Mouse (Mus musculus): ENCODE data around the gene Dcst2. TPM values are rescaled to one million over a fixed set of nuclear protein-coding genes. Genes with fewer than 3 reads are reported as not detected.

The Dcst2 gene
- total RNA-seq, 2 experiments from 2014 or later: 0.43 TPM; not detected in 1

GRCm38 (mm10) chr3:89417131-89417530 is 55.4 kb downstream of the Dcst2 start:
- DNase-seq: no peak

- DNase-seq: no peak
Measured at GRCm38 (mm10) chr3:89417840-89418169, 56.0 kb downstream of the Dcst2 start.

GRCm38 (mm10) chr3:89418170-89418860 is 56.5 kb downstream of the Dcst2 start, which contains the start of the genes Cks1b and Shc1:
TSS of gene Cks1b (minus strand) at chr3:89418383.
TSS of gene Shc1 (plus strand) at chr3:89418443.
- peak; percentile 89 to 91 for DNase-seq

GRCm38 (mm10) chr3:89418861-89419250 is 57.1 kb downstream of the Dcst2 start:
- DNase-seq: no peak

- no peak for DNase-seq
Measured at GRCm38 (mm10) chr3:89419571-89419970, 57.8 kb downstream of the Dcst2 start.

- DNase-seq: no peak
Measured at GRCm38 (mm10) chr3:89419981-89420380, 58.2 kb downstream of the Dcst2 start.

GRCm38 (mm10) chr3:89420421-89420820 is 58.6 kb downstream of the Dcst2 start:
- DNase-seq: no peak

- DNase-seq: peak; percentile 59 to 66
Measured at GRCm38 (mm10) chr3:89421002-89421774, 59.4 kb downstream of the Dcst2 start.

- DNase-seq: no peak
Measured at GRCm38 (mm10) chr3:89421810-89422473, 60.2 kb downstream of the Dcst2 start.

- no peak for DNase-seq
Measured at GRCm38 (mm10) chr3:89422556-89423205, 60.9 kb downstream of the Dcst2 start.

GRCm38 (mm10) chr3:89424416-89425140 is 62.8 kb downstream of the Dcst2 start:
- no peak for DNase-seq

- no peak for DNase-seq
Measured at GRCm38 (mm10) chr3:89425141-89425525, 63.4 kb downstream of the Dcst2 start.

GRCm38 (mm10) chr3:89425876-89426275 is 64.1 kb downstream of the Dcst2 start:
- DNase-seq: no peak

Other genes starting within 250 kb of the Dcst2 start
- gene Pklr, start 225.8 kb upstream of the Dcst2 start, total RNA-seq (2021): not detected
- 10 to 100 TPM; 11.8 to 12.1 TPM for gene Hcn3, start 201.8 kb upstream of the Dcst2 start, total RNA-seq (2021)
- 10 to 100 TPM; 52.0 to 53.4 TPM for gene Clk2, start 197.2 kb upstream of the Dcst2 start, total RNA-seq (2021)
- gene Scamp3, start 184.5 kb upstream of the Dcst2 start, total RNA-seq (2021): 10 to 100 TPM; 66.8 to 71.9 TPM
- gene Fam189b, start 178.8 kb upstream of the Dcst2 start, total RNA-seq (2021): 10 to 100 TPM; 57.8 to 71.0 TPM
- gene Gba, start 159.0 kb upstream of the Dcst2 start, total RNA-seq (2021): 10 to 100 TPM; 57.0 to 61.9 TPM
- 10 to 100 TPM; 37.7 to 38.1 TPM for gene Thbs3, start 146.8 kb upstream of the Dcst2 start, total RNA-seq (2021)
- 10 to 100 TPM; 89.5 to 93.8 TPM for gene Mtx1, start 134.9 kb upstream of the Dcst2 start, total RNA-seq (2021)
- 1 to 10 TPM in 1 of 2 experiments, under 1 TPM in 1; 0.61 to 1.0 TPM for gene Muc1, start 132.9 kb upstream of the Dcst2 start, total RNA-seq (2021)
- 10 to 100 TPM; 71.4 to 86.2 TPM for gene Krtcap2, start 116.0 kb upstream of the Dcst2 start, total RNA-seq (2021)
- 10 to 100 TPM; 86.7 to 93.7 TPM for gene Trim46, start 115.7 kb upstream of the Dcst2 start, total RNA-seq (2021)
- gene Dpm3, start 102.6 kb upstream of the Dcst2 start, total RNA-seq (2021): 10 to 100 TPM; 50.4 to 65.2 TPM
- gene Slc50a1, start 91.4 kb upstream of the Dcst2 start, total RNA-seq (2021): 10 to 100 TPM; 44.0 to 47.1 TPM
- gene Efna1, start 80.8 kb upstream of the Dcst2 start, total RNA-seq (2021): 1 to 10 TPM; 8.8 to 9.9 TPM
- gene Efna3, start 39.0 kb upstream of the Dcst2 start, total RNA-seq (2021): 10 to 100 TPM; 67.0 to 69.9 TPM
- under 1 TPM; 0.56 to 0.62 TPM for gene Efna4, start 23.9 kb upstream of the Dcst2 start, total RNA-seq (2021)
- 100 to 1,000 TPM; 108 to 123 TPM for gene Adam15, start 12.0 kb upstream of the Dcst2 start, total RNA-seq (2021)
- not detected for gene Dcst1, start 3.3 kb downstream of the Dcst2 start, total RNA-seq (2021)
- 10 to 100 TPM; 15.1 to 16.1 TPM for gene Zbtb7b, start 32.8 kb downstream of the Dcst2 start, total RNA-seq (2021)
- gene Lenep, start 40.8 kb downstream of the Dcst2 start, total RNA-seq (2021): 1 to 10 TPM; 4.6 to 6.3 TPM
- 10 to 100 TPM; 35.8 to 39.2 TPM for gene Flad1, start 49.9 kb downstream of the Dcst2 start, total RNA-seq (2021)
- gene Cks1b, start 56.4 kb downstream of the Dcst2 start, total RNA-seq (2021): 1 to 10 TPM; 3.1 TPM
- gene Shc1, start 56.5 kb downstream of the Dcst2 start, total RNA-seq (2021): 10 to 100 TPM; 12.1 to 12.4 TPM
- 10 to 100 TPM; 59.4 to 64.8 TPM for gene Pygo2, start 68.2 kb downstream of the Dcst2 start, total RNA-seq (2021)
- 10 to 100 TPM; 38.3 to 43.4 TPM for gene Pbxip1, start 74.7 kb downstream of the Dcst2 start, total RNA-seq (2021)
- 10 to 100 TPM; 28.3 to 28.4 TPM for gene Pmvk, start 92.6 kb downstream of the Dcst2 start, total RNA-seq (2021)
- 10 to 100 TPM; 24.4 to 29.0 TPM for gene Kcnn3, start 158.2 kb downstream of the Dcst2 start, total RNA-seq (2021)